8 mouse cellular contexts compared by ENCODE assay signal in the genomic region with DNA sequence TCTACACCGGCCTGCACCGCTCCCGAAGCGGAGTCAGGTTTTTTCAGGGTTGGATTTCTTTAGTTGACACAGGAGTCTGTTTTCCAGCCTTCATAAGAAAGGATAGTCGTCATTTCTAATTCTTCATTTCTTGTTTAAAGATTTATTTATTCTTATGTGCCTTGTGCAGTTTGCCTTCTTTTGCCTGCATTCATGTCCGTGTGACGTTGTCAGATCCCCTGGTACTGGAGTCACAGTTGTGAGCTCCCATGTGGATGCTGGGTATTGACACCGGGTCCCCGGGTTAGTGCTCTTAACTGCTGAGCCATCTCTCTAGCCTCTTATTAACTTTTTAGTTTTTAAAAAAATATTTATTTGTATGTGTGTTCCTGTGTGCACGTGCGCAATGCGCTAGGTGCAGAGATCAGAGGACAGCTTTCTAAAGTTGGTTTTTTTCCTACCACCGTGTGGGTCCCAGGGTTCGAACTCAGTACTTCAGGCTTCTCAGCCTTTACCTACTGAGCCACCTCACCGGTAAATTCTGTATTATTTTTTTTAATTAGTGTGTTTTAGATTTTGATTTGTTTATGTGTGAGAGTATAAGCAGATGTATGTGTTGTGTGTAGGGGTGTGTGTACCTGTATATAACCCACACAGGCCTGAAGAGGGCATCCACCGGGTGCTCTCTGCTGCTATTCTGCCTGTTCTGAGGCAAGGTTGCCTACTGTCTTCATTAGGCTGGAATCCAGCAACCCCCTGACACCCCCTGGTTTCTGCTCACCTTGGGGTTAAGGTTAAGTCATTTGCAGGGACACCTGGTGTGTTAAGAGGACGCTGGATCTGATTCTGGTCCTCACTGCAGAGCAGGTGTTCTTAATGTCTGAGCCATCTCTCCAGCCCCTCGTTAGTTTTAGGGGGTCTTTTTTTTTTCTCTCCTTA. TPM values are rescaled to one million over a fixed set of nuclear protein-coding genes. Genes with fewer than 3 reads are reported as not detected.
A peak's percentile ranks its signal among the peaks of the same experiment; 100 is the strongest.
DNase-seq lines count a peak whose midpoint lies in the region; ATAC-seq and TF ChIP-seq lines count a peak whose summit lies in the region.

No protein-coding gene starts in this region.

- H3K27ac ChIP-seq in kidney, embryonic 14.5 days (ENCODE audit: low read depth, low read length), result peak overlapping the region; percentile 55; the same call in 1 of the 2 replicates
- H3K27ac ChIP-seq in forebrain, postnatal 0 days (ENCODE audit: low read depth, low read length), result peak overlapping the region; percentile 80
- H3K27ac ChIP-seq in midbrain, embryonic 11.5 days (ENCODE audit: low read depth, low read length), result 0 out of 2 replicates have a peak overlapping the region, but pooled peaks have one; percentile 38

- H3K36me3 ChIP-seq in kidney, embryonic 14.5 days (ENCODE audit: control insufficient read depth, insufficient read depth, low read length), result no peaks in the 10 kb centered on the region; the same call in 1 of the 2 replicates
- no peaks in the 10 kb centered on the region for H3K36me3 ChIP-seq in forebrain, postnatal 0 days (ENCODE audit: insufficient read depth)
- no peaks in the 10 kb centered on the region for H3K36me3 ChIP-seq in midbrain, embryonic 11.5 days (ENCODE audit: control insufficient read depth, insufficient read depth, low read length)

- H3K27me3 ChIP-seq in kidney, embryonic 14.5 days (ENCODE audit: control insufficient read depth, insufficient read depth, low read length), result no peaks in the 10 kb centered on the region
- H3K27me3 ChIP-seq in forebrain, postnatal 0 days (ENCODE audit: insufficient read depth, low read length), result no peaks in the 10 kb centered on the region
- no peaks in the 10 kb centered on the region for H3K27me3 ChIP-seq in midbrain, embryonic 11.5 days (ENCODE audit: control insufficient read depth, insufficient read depth, low read length)

- 25% methylated on average over 18 of the region's 18 CpGs for WGBS in kidney, embryonic 14.5 days
- WGBS in forebrain, postnatal 0 days, result 28% methylated on average over 18 of the region's 18 CpGs
- 25% methylated on average over 18 of the region's 18 CpGs for WGBS in midbrain, embryonic 11.5 days

- H3K4me2 ChIP-seq in kidney, embryonic 14.5 days (replicated peaks; ENCODE audit: low read depth, low read length), result peak overlapping the region; percentile 79
- peak overlapping the region; percentile 82 for H3K4me2 ChIP-seq in forebrain, postnatal 0 days (ENCODE audit: low read depth)
- H3K4me2 ChIP-seq in midbrain, embryonic 11.5 days, result peak overlapping the region; percentile 70

- peak overlapping the region; percentile 67 for H3K9ac ChIP-seq in kidney, embryonic 14.5 days (ENCODE audit: low read depth, low read length)
- H3K9ac ChIP-seq in forebrain, postnatal 0 days, result peak overlapping the region; percentile 74
- H3K9ac ChIP-seq in midbrain, embryonic 11.5 days (ENCODE audit: low read length), result peak overlapping the region; percentile 76

- ATAC-seq in kidney, embryonic 14.5 days (ENCODE audit: low FRiP score, low TSS enrichment), result no peak
- peak; percentile 34; the same call in 1 of the 2 replicates for ATAC-seq in forebrain, postnatal 0 days
- peak; percentile 36; the same call in 1 of the 2 replicates for ATAC-seq in midbrain, embryonic 11.5 days (ENCODE audit: low FRiP score)
- ATAC-seq in cerebellum, adult (ENCODE audit: insufficient number of reproducible peaks, low FRiP score, low TSS enrichment), result no peak
- ATAC-seq in inflammation-experienced regulatory T-cells, adult 6 months, result no peak

- H3K9me3 ChIP-seq in kidney, embryonic 14.5 days (ENCODE audit: control insufficient read depth, low read length), result no peaks in the 10 kb centered on the region
- H3K9me3 ChIP-seq in forebrain, postnatal 0 days (ENCODE audit: low read length), result no peaks in the 10 kb centered on the region
- no peaks in the 10 kb centered on the region for H3K9me3 ChIP-seq in midbrain, embryonic 11.5 days (ENCODE audit: control insufficient read depth, low read length)

- H3K4me1 ChIP-seq in kidney, embryonic 14.5 days (ENCODE audit: control insufficient read depth, insufficient read depth, low read length), result peaks cover 7% of the 10 kb centered on the region; the same call in 1 of the 2 replicates
- H3K4me1 ChIP-seq in forebrain, postnatal 0 days (ENCODE audit: insufficient read depth), result peaks cover 3% of the 10 kb centered on the region; the same call in 1 of the 2 replicates
- H3K4me1 ChIP-seq in midbrain, embryonic 11.5 days (ENCODE audit: control insufficient read depth, insufficient read depth, low read length), result peaks cover 10% of the 10 kb centered on the region

- peak overlapping the region; percentile 81 for H3K4me3 ChIP-seq in kidney, embryonic 14.5 days (ENCODE audit: low read length)
- H3K4me3 ChIP-seq in forebrain, postnatal 0 days (ENCODE audit: low read depth, low read length), result peak overlapping the region; percentile 89
- H3K4me3 ChIP-seq in midbrain, embryonic 11.5 days (ENCODE audit: low read depth, low read length), result peak overlapping the region; percentile 49

- no peak for DNase-seq in kidney, adult 8-10 months
- DNase-seq in T-cell, adult 2 months (ENCODE audit: low spot score), result peak; percentile 36
- no peak for DNase-seq in forebrain, postnatal 0 days
- DNase-seq in midbrain, embryonic 11.5 days (ENCODE audit: low spot score, missing footprints), result no peak
- no peak for DNase-seq in frontal cortex, postnatal 14 days (ENCODE audit: low spot score in 2 of 2)

- TF ChIP-seq CTCF in forebrain, postnatal 0 days (IDR thresholded peaks at IDR 0.05; ENCODE audit: low read depth), result no peak

RNA-seq across cellular contexts. Expression of a gene that starts 0.7 kb away (rescaled TPM):
- polyA plus RNA-seq in kidney, embryonic 14.5 days (2014; fragmentation: Nextera tagmentation; extraction: Ambion mirVana), result 13.9 and 16.4 TPM in 2 replicates
- 55.9 and 57.7 TPM in 2 replicates for total RNA-seq in forebrain, postnatal 0 days (2014; rRNA removed)
- polyA plus RNA-seq in forebrain, postnatal 0 days (2015; fragmentation: Nextera tagmentation; extraction: Ambion mirVana), result 25.5 and 32.7 TPM in 2 replicates
- 13.1 TPM in 2 replicates for polyA plus RNA-seq in midbrain, embryonic 11.5 days (2014; fragmentation: Nextera tagmentation; extraction: Ambion mirVana)
- polyA plus RNA-seq in inflammation-experienced regulatory T-cells, adult 6 months (2017; shearing (Covaris generic)), result 10 to 100 TPM; 74.3 to 93.5 (median 81.1) TPM

RNA-seq across cellular contexts. Expression of a gene that starts 20.1 kb away (rescaled TPM):
- polyA plus RNA-seq in kidney, embryonic 14.5 days (2014; fragmentation: Nextera tagmentation; extraction: Ambion mirVana), result 136 and 148 TPM in 2 replicates
- total RNA-seq in forebrain, postnatal 0 days (2014; rRNA removed), result 17.6 and 26.5 TPM in 2 replicates
- 138 and 151 TPM in 2 replicates for polyA plus RNA-seq in forebrain, postnatal 0 days (2015; fragmentation: Nextera tagmentation; extraction: Ambion mirVana)
- 123 and 130 TPM in 2 replicates for polyA plus RNA-seq in midbrain, embryonic 11.5 days (2014; fragmentation: Nextera tagmentation; extraction: Ambion mirVana)
- polyA plus RNA-seq in inflammation-experienced regulatory T-cells, adult 6 months (2017; shearing (Covaris generic)), result 1 to 10 TPM; 2.0 to 5.2 (median 3.2) TPM

RNA-seq across cellular contexts. Expression of a gene that starts 34.1 kb away (rescaled TPM):
- polyA plus RNA-seq in kidney, embryonic 14.5 days (2014; fragmentation: Nextera tagmentation; extraction: Ambion mirVana), result 0.28 TPM in 1 of 2 replicates, not detected in the other
- 0.77 TPM in 1 of 2 replicates, not detected in the other for total RNA-seq in forebrain, postnatal 0 days (2014; rRNA removed)
- polyA plus RNA-seq in forebrain, postnatal 0 days (2015; fragmentation: Nextera tagmentation; extraction: Ambion mirVana), result 0.11 TPM in 1 of 2 replicates, not detected in the other
- not detected in 2 replicates for polyA plus RNA-seq in midbrain, embryonic 11.5 days (2014; fragmentation: Nextera tagmentation; extraction: Ambion mirVana)
- under 1 TPM in 2 of 3 experiments, not detected in 1; 0.21 to 0.26 TPM for polyA plus RNA-seq in inflammation-experienced regulatory T-cells, adult 6 months (2017; shearing (Covaris generic))

Comparison
In these comparisons a context has a peak if more than half of its experiments do, and no peak if none do; other contexts are left out.
1. ATAC-seq: peak in forebrain, postnatal 0 days (single experiment) and midbrain, embryonic 11.5 days (single experiment); none in kidney, embryonic 14.5 days (single experiment), cerebellum, adult (single experiment) and inflammation-experienced regulatory T-cells, adult 6 months (single experiment).
2. RNA of a gene that starts 20.1 kb away (polyA plus RNA-seq): 138 to 151 TPM in forebrain, postnatal 0 days, 136 to 148 TPM in kidney, embryonic 14.5 days and 123 to 130 TPM in midbrain, embryonic 11.5 days; 2.0 to 5.2 TPM in inflammation-experienced regulatory T-cells, adult 6 months; every median in the first group is over 10 times any median in the second.
3. Peak in every context shown above with its lines, with median percentiles within 50 percentile points of each other: H3K27ac ChIP-seq, H3K4me2 ChIP-seq, H3K4me3 ChIP-seq and H3K9ac ChIP-seq.